Mouse (Mus musculus) neutrophil, adult 65 days (primary cell): ENCODE data around the gene Vmn1r62. TPM values are rescaled to one million over a fixed set of nuclear protein-coding genes. Genes with fewer than 3 reads are reported as not detected.

Experiments used
- total RNA-seq: library from RNA; stranded (reverse); gene quantifications from 2 replicates; pipeline ENCODE4 v1.2.4, GENCODE M21; 2023

Vmn1r62 gene
- not detected in 2 replicates for total RNA-seq

GRCm38 (mm10) chr7:5673331-5673730 lies at the start of gene Vmn1r62:
Gene Vmn1r62 (plus strand): TSS chr7:5673631.

Other genes with a start within 250 kb of the Vmn1r62 start
- not detected in 2 replicates for gene Vmn1r59, start 216.9 kb upstream of the Vmn1r62 start, total RNA-seq
- not detected in 2 replicates for gene Vmn2r28, start 179.7 kb upstream of the Vmn1r62 start, total RNA-seq
- gene Vmn1r60, start 126.3 kb upstream of the Vmn1r62 start, total RNA-seq = not detected in 2 replicates
- gene Vmn1r61, start 60.3 kb upstream of the Vmn1r62 start, total RNA-seq = not detected in 2 replicates
- gene Vmn1r63, start 131.8 kb downstream of the Vmn1r62 start, total RNA-seq = not detected in 2 replicates
- gene Vmn1r64, start 210.9 kb downstream of the Vmn1r62 start, total RNA-seq = not detected in 2 replicates